Mouse (Mus musculus) adrenal gland, postnatal 10 days (tissue): ENCODE measurements around the gene Paxx. TPM values are rescaled to one million over a fixed set of nuclear protein-coding genes. Genes with fewer than 3 reads are reported as not detected.

Source experiments
- DNase-seq: peaks from one replicate; pipeline ENCODE4 v3.0.0; 2021; ENCODE audit warnings: mixed read lengths
- microRNA-seq: library from miRNA; unstranded; fragments of <30 nt; microRNA quantifications from one replicate; pipeline ENCODE4 v1.2.0, GENCODE M21; 2021
- total RNA-seq, 2 experiments: library from RNA; stranded (reverse); gene quantifications; 2 replicates each; pipeline ENCODE4 v1.2.3; 2021

Paxx gene
- total RNA-seq, 2 experiments from 2014 or later: 33.1 to 42.3 TPM

DNA sequence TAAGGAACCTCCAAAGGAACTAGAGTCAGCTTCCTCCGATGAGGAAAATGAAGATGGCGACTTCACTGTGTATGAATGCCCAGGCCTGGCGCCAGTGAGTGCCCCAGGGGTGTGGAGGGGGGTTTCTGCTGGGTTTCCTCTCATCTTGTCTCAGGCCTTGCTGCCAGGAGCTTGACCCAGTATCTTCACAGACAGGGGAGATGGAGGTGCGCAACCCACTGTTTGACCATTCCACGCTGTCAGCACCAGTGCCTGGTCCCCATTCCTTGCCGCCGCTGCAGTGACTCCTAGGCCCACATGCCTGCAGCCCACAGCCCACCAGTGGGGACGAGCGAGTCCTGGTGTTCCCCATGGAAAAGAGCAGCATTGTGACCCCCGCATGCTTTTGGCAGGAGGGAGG lies 52.0 kb downstream of the Paxx start:
- no peak for DNase-seq

Small RNA genes within 50 kb of the gene (microRNA-seq; reads per million reads assigned to microRNA genes)
- gene Mir3087: 1.8 reads per million

Other genes with a start within 250 kb of the Paxx start
- 10 to 100 TPM; 46.3 to 48.8 TPM for gene Nelfb, start 249.6 kb downstream of the Paxx start, total RNA-seq
- not detected for gene Stpg3, start 246.5 kb downstream of the Paxx start, total RNA-seq
- gene Fam166a, start 242.3 kb downstream of the Paxx start, total RNA-seq: not detected
- 100 to 1,000 TPM; 264 to 293 TPM for gene Tubb4b, start 236.4 kb downstream of the Paxx start, total RNA-seq
- gene Slc34a3, start 226.7 kb downstream of the Paxx start, total RNA-seq: not detected
- gene Rnf224, start 224.3 kb downstream of the Paxx start, total RNA-seq: not detected
- 1 to 10 TPM; 6.4 to 7.3 TPM for gene Rnf208, start 218.8 kb downstream of the Paxx start, total RNA-seq
- gene Cysrt1, start 218.6 kb downstream of the Paxx start, total RNA-seq: not detected
- gene AL732309.1, start 214.2 kb downstream of the Paxx start, total RNA-seq: 1 to 10 TPM; 2.3 to 3.3 TPM
- gene Tmem203, start 205.7 kb downstream of the Paxx start, total RNA-seq: 10 to 100 TPM; 27.7 to 31.0 TPM
- 10 to 100 TPM; 11.2 to 11.4 TPM for gene Tprn, start 198.5 kb downstream of the Paxx start, total RNA-seq
- 10 to 100 TPM; 48.0 to 52.2 TPM for gene Ssna1, start 188.7 kb downstream of the Paxx start, total RNA-seq
- gene Anapc2, start 188.6 kb downstream of the Paxx start, total RNA-seq: 10 to 100 TPM; 61.0 to 73.1 TPM
- gene Tmem210, start 172.9 kb downstream of the Paxx start, total RNA-seq: not detected
- gene Lrrc26, start 171.2 kb downstream of the Paxx start, total RNA-seq: not detected
- gene Grin1, start 141.9 kb downstream of the Paxx start, total RNA-seq: 1 to 10 TPM; 7.3 to 9.6 TPM
- gene Man1b1, start 128.8 kb downstream of the Paxx start, total RNA-seq: 10 to 100 TPM; 41.5 to 41.9 TPM
- 10 to 100 TPM; 15.4 to 19.1 TPM for gene Dpp7, start 104.7 kb downstream of the Paxx start, total RNA-seq
- gene Uap1l1, start 95.4 kb downstream of the Paxx start, total RNA-seq: 10 to 100 TPM; 11.2 to 11.8 TPM
- 1 to 10 TPM; 3.3 to 5.3 TPM for gene Sapcd2, start 88.8 kb downstream of the Paxx start, total RNA-seq
- 10 to 100 TPM; 11.7 to 15.1 TPM for gene Entpd2, start 65.2 kb downstream of the Paxx start, total RNA-seq
- gene Npdc1, start 61.7 kb downstream of the Paxx start, total RNA-seq: 10 to 100 TPM; 67.8 to 83.9 TPM
- 1 to 10 TPM in 1 of 2 experiments, under 1 TPM in 1; 0.67 to 1.1 TPM for gene Fut7, start 37.8 kb downstream of the Paxx start, total RNA-seq
- 10 to 100 TPM; 21.1 to 27.4 TPM for gene Abca2, start 32.4 kb downstream of the Paxx start, total RNA-seq
- gene Clic3, start 4.3 kb downstream of the Paxx start, total RNA-seq: under 1 TPM; 0.90 to 0.91 TPM
- 1 to 10 TPM; 3.8 to 3.9 TPM for gene Ptgds, start 9.0 kb upstream of the Paxx start, total RNA-seq
- gene Lcn12, start 32.8 kb upstream of the Paxx start, total RNA-seq: not detected
- gene Fbxw5, start 39.7 kb upstream of the Paxx start, total RNA-seq: 10 to 100 TPM; 73.1 to 88.8 TPM
- 10 to 100 TPM; 16.8 to 42.9 TPM for gene C8g, start 40.6 kb upstream of the Paxx start, total RNA-seq
- 10 to 100 TPM; 18.0 to 22.7 TPM for gene Traf2, start 85.8 kb upstream of the Paxx start, total RNA-seq
- gene Edf1, start 96.8 kb upstream of the Paxx start, total RNA-seq: 100 to 1,000 TPM; 266 to 285 TPM
- 1 to 10 TPM; 1.6 to 6.3 TPM for gene Mamdc4, start 113.8 kb upstream of the Paxx start, total RNA-seq
- gene Phpt1, start 114.1 kb upstream of the Paxx start, total RNA-seq: 10 to 100 TPM; 63.5 to 82.8 TPM
- 1 to 10 TPM; 1.8 to 2.2 TPM for gene Ajm1, start 120.7 kb upstream of the Paxx start, total RNA-seq
- 10 to 100 TPM; 70.0 to 88.5 TPM for gene Rabl6, start 147.4 kb upstream of the Paxx start, total RNA-seq
- not detected for gene Ccdc183, start 156.6 kb upstream of the Paxx start, total RNA-seq
- 10 to 100 TPM; 28.2 to 30.8 TPM for gene Tmem141, start 160.9 kb upstream of the Paxx start, total RNA-seq
- gene Fcna, start 166.9 kb upstream of the Paxx start, total RNA-seq: 10 to 100 TPM; 11.3 to 15.8 TPM
- gene Lcn8, start 192.0 kb upstream of the Paxx start, total RNA-seq: 1 to 10 TPM in 1 of 2 experiments, not detected in 1; 1.6 TPM
- not detected for gene Lcn5, start 196.9 kb upstream of the Paxx start, total RNA-seq
- not detected for gene Lcn6, start 215.7 kb upstream of the Paxx start, total RNA-seq
- not detected for gene Lcn10, start 221.6 kb upstream of the Paxx start, total RNA-seq
- gene Obp2a, start 238.9 kb upstream of the Paxx start, total RNA-seq: 1 to 10 TPM; 2.4 to 2.6 TPM
- 10 to 100 TPM; 40.8 to 42.7 TPM for gene Bmyc, start 245.6 kb upstream of the Paxx start, total RNA-seq